Mouse (Mus musculus): ENCODE measurements around the gene Ang. TPM values are rescaled to one million over a fixed set of nuclear protein-coding genes. Genes with fewer than 3 reads are reported as not detected.
"Not testable (repeated sequence)": the region's sequence is repeated elsewhere in the genome, so short reads cannot be mapped to it uniquely, and the experiment has no call there.

Ang gene
- polyA plus RNA-seq, 1 experiment, result 5.1 TPM

DNA sequence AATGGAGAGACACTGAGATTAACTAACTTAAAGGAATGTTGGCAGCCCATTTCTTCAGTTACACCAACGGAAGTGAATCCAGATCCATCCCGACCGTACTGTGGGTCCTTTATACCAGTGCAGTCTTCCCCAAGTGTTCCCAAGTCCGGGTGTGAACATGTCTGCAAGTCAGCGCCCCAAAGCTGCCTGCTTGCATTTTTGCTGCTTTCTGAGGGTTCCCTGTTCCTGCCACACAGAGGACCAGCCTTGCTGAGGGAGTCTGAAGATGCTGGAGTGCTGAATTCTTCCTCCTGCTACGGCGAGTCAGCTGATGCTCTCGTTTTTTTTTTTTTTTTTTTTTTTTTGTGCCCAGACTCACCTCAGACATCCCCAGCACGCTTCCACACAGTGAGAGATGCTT, 4.0 kb downstream of the Ang start:
- Histone ChIP-seq H3K27ac (ENCODE audit: insufficient read depth, low read depth, low read length) (no peak overlapping the region), H3K27me3 (replicated peaks; ENCODE audit: control insufficient read depth, insufficient read depth, low read length) (no peaks in the 10 kb centered on the region), H3K4me1 (ENCODE audit: control insufficient read depth, insufficient read depth, low read length) (no peaks in the 10 kb centered on the region; the same call in 1 of the 2 replicates), H3K4me3 (ENCODE audit: insufficient read depth, low read depth, low read length) (no peak overlapping the region), H3K36me3 (ENCODE audit: control insufficient read depth, insufficient read depth, low read length) (no peaks in the 10 kb centered on the region)
- WGBS, result 87% methylated on average over 9 of the region's 9 CpGs
- no peak for TF ChIP-seq CTCF (conservative IDR thresholded peaks at IDR 0.05; ENCODE audit: insufficient read depth, insufficient read length, low read depth, low read length)
- no peak for TF ChIP-seq POLR2A (IDR thresholded peaks at IDR 0.05; ENCODE audit: low read depth, low read length)
- no peak for DNase-seq

GRCm38 (mm10) chr14:51095736-51096524, 5.0 kb downstream of the Ang start:
- Histone ChIP-seq H3K27me3 (replicated peaks; ENCODE audit: control insufficient read depth, insufficient read depth, low read length) (no peaks in the 10 kb centered on the region), H3K4me1 (ENCODE audit: control insufficient read depth, insufficient read depth, low read length) (no peaks in the 10 kb centered on the region; the same call in 1 of the 2 replicates), H3K36me3 (ENCODE audit: control insufficient read depth, insufficient read depth, low read length) (no peaks in the 10 kb centered on the region), H3K4me3 (ENCODE audit: insufficient read depth, low read depth, low read length) (no peak overlapping the region), H3K27ac (ENCODE audit: insufficient read depth, low read depth, low read length) (no peak overlapping the region)
- peak; percentile 76 for DNase-seq
- 33% methylated on average over 9 of the region's 9 CpGs for WGBS
- no peak for TF ChIP-seq CTCF (conservative IDR thresholded peaks at IDR 0.05; ENCODE audit: insufficient read depth, insufficient read length, low read depth, low read length)
- TF ChIP-seq POLR2A (IDR thresholded peaks at IDR 0.05; ENCODE audit: low read depth, low read length), result no peak

- DNase-seq, result peak; percentile 91
- not testable (repeated sequence) for H3K4me1 ChIP-seq (ENCODE audit: control insufficient read depth, insufficient read depth, low read length); H3K27ac ChIP-seq (ENCODE audit: insufficient read depth, low read depth, low read length); H3K36me3 ChIP-seq (ENCODE audit: control insufficient read depth, insufficient read depth, low read length); H3K4me3 ChIP-seq (ENCODE audit: insufficient read depth, low read depth, low read length); H3K27me3 ChIP-seq (replicated peaks; ENCODE audit: control insufficient read depth, insufficient read depth, low read length)
- peak; percentile 60 for TF ChIP-seq CTCF (conservative IDR thresholded peaks at IDR 0.05; ENCODE audit: insufficient read depth, insufficient read length, low read depth, low read length)
- 12% methylated on average over 1 of the region's 1 CpGs for WGBS
These were observed 7.3 kb downstream of the Ang start for GRCm38 (mm10) chr14:51098300-51098699.

DNA sequence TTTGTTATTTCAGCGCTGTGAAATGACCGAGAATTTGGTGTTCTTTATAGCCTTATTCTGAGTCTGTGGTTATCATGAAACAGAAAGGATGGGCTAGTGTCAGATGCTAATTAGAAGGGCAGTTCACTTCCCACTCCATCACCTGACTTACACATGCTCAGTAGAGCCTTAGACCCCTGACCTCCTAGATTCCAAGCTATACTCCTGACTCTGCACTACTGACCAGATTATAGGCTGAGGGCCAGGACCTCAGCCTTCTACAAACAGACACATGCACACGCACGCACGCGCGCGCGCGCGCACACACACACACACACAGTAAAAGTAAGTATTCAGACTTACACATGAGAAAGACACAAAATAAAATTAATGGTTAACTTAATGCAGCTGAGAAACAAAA, 8.0 kb downstream of the Ang start:
- Histone ChIP-seq H3K4me1 (ENCODE audit: control insufficient read depth, insufficient read depth, low read length) (no peaks in the 10 kb centered on the region; the same call in 1 of the 2 replicates), H3K27ac (ENCODE audit: insufficient read depth, low read depth, low read length) (no peak overlapping the region), H3K36me3 (ENCODE audit: control insufficient read depth, insufficient read depth, low read length) (no peaks in the 10 kb centered on the region), H3K4me3 (ENCODE audit: insufficient read depth, low read depth, low read length) (no peak overlapping the region), H3K27me3 (replicated peaks; ENCODE audit: control insufficient read depth, insufficient read depth, low read length) (no peaks in the 10 kb centered on the region)
- WGBS, result 79% methylated on average over 11 of the region's 11 CpGs
- TF ChIP-seq POLR2A (IDR thresholded peaks at IDR 0.05; ENCODE audit: low read depth, low read length) (no peak), CTCF (conservative IDR thresholded peaks at IDR 0.05; ENCODE audit: insufficient read depth, insufficient read length, low read depth, low read length) (no peak)
- DNase-seq, result no peak

- TF ChIP-seq POLR2A (IDR thresholded peaks at IDR 0.05; ENCODE audit: low read depth, low read length) (no peak), CTCF (conservative IDR thresholded peaks at IDR 0.05; ENCODE audit: insufficient read depth, insufficient read length, low read depth, low read length) (no peak)
- DNase-seq, result no peak
These were observed 10.3 kb downstream of the Ang start for GRCm38 (mm10) chr14:51101284-51101683.

DNA sequence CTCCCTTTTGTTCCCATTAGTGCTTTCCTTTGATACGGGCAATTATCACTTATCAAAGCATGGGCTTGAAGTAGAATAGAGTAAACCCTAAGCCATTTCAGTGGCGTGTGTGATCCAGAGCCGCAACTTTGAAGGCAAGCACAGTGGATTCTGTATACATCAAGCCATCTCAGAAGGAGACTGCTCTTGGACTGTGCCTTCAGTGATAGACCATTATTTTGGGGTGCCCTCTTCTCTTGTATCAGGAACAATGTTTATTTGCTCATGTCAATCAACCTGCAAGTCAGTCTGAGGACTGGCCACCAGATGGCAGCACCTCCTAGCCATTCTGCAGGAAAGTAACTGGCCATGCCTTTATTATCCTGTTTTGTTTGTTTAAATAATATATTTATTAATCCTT, 12.3 kb downstream of the Ang start:
- H3K4me3 ChIP-seq (ENCODE audit: insufficient read depth, low read depth, low read length), result no peak overlapping the region
- H3K27me3 ChIP-seq (replicated peaks; ENCODE audit: control insufficient read depth, insufficient read depth, low read length), result no peaks in the 10 kb centered on the region
- DNase-seq, result peak; percentile 69
- TF ChIP-seq CTCF (conservative IDR thresholded peaks at IDR 0.05; ENCODE audit: insufficient read depth, insufficient read length, low read depth, low read length) (peak; percentile 83), POLR2A (IDR thresholded peaks at IDR 0.05; ENCODE audit: low read depth, low read length) (no peak)
- H3K27ac ChIP-seq (ENCODE audit: insufficient read depth, low read depth, low read length), result no peak overlapping the region
- no peaks in the 10 kb centered on the region for H3K36me3 ChIP-seq (ENCODE audit: control insufficient read depth, insufficient read depth, low read length)
- no peaks in the 10 kb centered on the region for H3K4me1 ChIP-seq (ENCODE audit: control insufficient read depth, insufficient read depth, low read length)
- 77% methylated on average over 3 of the region's 3 CpGs for WGBS

More at GRCm38 (mm10) chr14:51101284-51101683, 10.3 kb downstream of the Ang start:
- Histone ChIP-seq H3K4me1 (ENCODE audit: control insufficient read depth, insufficient read depth, low read length) (no peaks in the 10 kb centered on the region), H3K27ac (ENCODE audit: insufficient read depth, low read depth, low read length) (no peak overlapping the region), H3K27me3 (replicated peaks; ENCODE audit: control insufficient read depth, insufficient read depth, low read length) (no peaks in the 10 kb centered on the region), H3K4me3 (ENCODE audit: insufficient read depth, low read depth, low read length) (no peak overlapping the region), H3K36me3 (ENCODE audit: control insufficient read depth, insufficient read depth, low read length) (no peaks in the 10 kb centered on the region)
- WGBS, result 56% methylated on average over 9 of the region's 9 CpGs

DNA sequence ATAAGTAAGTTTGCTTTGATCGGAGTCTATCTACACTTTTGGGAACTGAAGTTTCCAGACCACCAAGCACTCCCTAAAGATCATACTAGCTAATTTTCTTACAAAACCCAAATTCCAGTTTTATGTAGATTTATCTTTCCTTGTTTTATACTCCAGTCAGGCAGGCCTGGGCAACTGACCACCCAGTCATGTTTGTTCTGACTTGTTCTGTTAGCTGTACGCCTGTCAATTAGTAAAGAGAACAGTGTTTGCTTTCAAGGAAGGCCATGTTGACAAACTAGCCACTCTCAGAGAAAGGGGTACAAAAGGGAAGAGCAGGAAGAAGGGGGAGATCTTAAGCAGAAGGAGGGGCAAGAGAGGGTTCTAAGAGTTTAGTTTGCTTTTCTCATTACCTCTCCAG, 13.4 kb downstream of the Ang start:
- DNase-seq, result no peak
- Histone ChIP-seq H3K4me3 (ENCODE audit: insufficient read depth, low read depth, low read length) (no peak overlapping the region), H3K36me3 (ENCODE audit: control insufficient read depth, insufficient read depth, low read length) (no peaks in the 10 kb centered on the region), H3K4me1 (ENCODE audit: control insufficient read depth, insufficient read depth, low read length) (no peaks in the 10 kb centered on the region), H3K27me3 (replicated peaks; ENCODE audit: control insufficient read depth, insufficient read depth, low read length) (no peaks in the 10 kb centered on the region), H3K27ac (ENCODE audit: insufficient read depth, low read depth, low read length) (no peak overlapping the region)
- TF ChIP-seq POLR2A (IDR thresholded peaks at IDR 0.05; ENCODE audit: low read depth, low read length), result no peak
- TF ChIP-seq CTCF (conservative IDR thresholded peaks at IDR 0.05; ENCODE audit: insufficient read depth, insufficient read length, low read depth, low read length), result no peak
- WGBS, result 99% methylated on average over 2 of the region's 2 CpGs

Data from kidney, adult 2 months (tissue).